Mouse (Mus musculus) R1 (cell line): ENCODE measurements around the gene Vps45.

Experiments
- DNase-seq: peaks from one replicate; pipeline ENCODE4 v3.0.0-alpha.2; 2018; ENCODE audit warnings: low read depth, low spot score

Gene Vps45

DNA sequence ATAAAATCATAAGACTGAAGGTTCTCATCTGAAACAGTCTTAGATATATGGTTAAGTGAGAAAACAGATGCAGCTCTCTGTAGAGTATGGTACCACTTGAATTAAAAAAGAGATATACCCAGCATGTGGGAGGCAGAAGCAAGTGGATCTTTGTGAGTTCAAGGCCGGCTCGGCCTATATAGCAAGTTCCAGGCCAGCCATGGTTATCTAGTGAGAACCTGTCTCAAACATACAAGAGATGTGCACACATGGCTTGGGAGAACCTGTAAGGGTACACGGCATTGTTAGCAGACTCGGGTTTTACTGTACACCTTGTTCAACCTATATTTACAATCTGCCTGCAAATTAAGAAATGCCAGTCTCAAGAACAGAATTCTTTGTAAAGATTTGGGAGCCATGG, 19.4 kb downstream of the Vps45 start:
- no peak for DNase-seq

DNA sequence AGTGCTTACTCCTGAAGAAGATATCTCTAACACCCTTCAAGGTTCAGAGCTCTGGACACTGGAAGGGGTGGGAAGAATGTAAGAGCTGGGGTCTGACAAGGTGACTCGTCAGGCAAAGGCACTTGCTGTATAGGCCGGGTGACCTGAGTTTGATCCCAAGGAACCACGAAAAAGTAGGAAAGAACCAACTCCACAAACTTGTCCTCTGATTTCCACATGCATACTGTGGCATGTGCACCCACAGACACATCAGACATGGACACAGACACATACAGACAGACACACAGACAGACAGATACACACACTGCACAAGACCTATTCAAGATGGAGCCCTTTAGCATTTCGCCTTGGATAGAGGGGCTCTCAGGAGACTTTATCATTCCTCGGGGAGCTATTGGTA, 20.1 kb downstream of the Vps45 start:
- no peak for DNase-seq

DNA sequence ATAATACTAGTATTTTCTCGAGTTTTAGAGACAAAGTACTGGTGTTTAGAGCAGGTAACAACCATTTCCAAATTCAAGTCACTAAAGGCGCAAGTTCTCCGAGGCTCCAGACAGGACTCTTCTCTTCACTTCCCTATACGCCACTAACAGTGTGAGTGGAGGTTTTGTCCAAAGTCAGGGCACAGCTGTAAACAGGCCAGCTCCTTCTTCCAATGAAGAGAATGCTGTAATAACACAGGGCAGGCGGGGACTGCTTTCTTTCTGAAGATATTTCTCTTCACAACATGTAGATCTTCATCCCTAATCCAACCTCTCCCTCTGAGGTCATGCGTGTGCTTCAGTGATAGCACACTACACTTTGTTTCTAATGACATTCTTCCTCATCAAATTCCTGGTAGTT, 21.5 kb downstream of the Vps45 start:
- no peak for DNase-seq

DNA sequence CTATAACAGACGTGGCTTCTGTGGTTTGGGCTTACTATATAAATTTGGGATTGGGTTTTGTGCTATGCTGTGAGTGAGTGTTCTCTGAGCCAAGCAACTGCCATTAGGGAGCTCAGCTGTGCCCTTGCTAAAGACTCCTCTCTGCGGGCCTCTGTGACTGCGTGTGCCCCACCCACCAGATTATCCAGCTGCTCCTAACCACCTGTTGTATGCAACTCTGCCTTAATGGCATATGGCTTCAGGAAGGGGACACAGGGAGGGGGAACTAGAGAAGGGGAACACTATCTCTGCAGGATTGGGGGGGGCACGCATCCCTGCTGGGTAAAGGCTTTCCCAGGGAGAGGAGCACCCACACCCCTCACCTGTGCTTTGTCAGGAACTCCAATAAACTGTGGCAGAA, 25.2 kb downstream of the Vps45 start:
- no peak for DNase-seq

DNA sequence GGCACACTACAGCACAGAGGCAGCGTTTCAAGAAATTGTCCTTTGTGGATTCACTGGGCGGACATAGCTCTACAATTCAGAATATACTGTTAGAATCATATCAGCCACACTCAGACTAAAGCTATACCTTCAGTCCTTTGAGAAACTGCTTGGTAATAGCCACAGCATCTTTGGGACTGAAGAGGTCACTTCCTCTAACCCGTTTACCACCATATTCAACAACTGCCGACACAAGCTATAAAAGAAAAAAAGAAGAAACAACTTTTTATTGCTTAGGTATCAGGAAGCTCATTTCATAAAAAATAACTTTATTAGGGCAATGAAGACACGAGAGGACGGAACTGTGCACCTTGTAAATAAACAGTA, 25.6 kb downstream of the Vps45 start:
- DNase-seq: no peak

DNA sequence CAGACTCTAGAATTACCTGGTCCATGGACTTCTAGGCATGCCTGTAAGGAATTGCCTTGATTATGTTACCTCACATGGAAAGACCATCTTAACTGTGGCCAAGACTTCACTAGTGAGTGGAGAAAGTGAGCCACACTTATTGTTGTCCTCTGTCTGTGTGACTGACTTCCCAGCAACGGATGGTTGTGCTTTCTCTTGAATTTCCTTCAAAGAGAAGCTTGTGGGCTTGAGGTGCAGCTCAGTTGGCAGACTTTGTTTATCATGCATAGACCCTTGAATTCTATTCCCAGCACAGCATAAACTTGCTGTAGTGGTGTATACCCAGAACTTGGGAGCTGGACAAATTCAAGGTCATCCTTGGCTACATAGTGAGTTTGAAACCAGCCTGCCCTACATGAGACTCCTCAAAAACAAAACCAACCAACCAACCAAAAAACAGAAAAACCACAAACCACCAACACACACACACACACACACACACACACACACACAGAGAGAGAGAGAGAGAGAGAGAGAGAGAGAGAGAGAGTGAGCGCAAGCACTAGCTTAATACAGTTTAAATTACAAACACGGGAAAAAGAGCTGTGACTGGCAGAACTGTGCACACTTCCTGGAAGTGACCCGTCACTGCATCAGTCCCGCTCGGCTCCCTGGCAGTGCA, 26.1 kb downstream of the Vps45 start:
- no peak for DNase-seq

DNA sequence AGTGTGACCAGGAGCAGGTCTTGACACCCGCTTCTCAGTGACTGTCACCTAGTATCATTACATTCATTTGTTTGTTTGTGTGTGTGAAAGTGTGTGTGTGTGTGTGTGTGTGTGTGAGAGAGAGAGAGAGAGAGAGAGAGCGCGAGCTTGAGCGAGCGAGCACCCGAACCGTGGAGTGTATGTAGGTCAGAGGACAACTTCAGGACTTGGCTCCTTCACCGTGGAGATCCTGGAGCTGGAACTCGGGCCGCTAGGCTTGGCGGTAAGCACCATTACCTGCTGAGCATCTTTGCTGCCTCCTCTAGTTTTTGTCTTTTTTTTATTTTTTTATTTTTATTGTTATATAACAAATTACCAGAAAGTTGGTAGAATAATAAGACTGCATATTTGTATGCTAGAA, 28.5 kb downstream of the Vps45 start:
- DNase-seq: no peak

DNA sequence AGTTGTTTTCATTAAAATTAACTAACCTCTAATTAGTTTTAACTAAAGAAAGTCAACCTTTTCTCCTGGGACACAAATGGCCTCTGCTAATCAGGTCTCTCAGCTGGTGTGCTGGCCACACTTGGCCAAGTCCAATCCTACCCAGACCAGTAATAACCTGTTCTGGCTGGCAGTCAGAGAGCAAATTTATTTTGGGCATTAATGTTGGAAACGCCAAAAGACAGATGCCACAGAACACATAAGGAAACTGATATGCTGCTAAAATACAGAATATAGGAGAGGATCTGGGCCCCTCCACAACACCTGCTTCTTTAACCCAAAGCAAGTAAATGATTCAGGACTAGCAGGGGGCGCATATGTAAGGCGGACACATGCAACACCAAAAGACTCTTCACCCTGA, 28.9 kb downstream of the Vps45 start:
- no peak for DNase-seq

DNA sequence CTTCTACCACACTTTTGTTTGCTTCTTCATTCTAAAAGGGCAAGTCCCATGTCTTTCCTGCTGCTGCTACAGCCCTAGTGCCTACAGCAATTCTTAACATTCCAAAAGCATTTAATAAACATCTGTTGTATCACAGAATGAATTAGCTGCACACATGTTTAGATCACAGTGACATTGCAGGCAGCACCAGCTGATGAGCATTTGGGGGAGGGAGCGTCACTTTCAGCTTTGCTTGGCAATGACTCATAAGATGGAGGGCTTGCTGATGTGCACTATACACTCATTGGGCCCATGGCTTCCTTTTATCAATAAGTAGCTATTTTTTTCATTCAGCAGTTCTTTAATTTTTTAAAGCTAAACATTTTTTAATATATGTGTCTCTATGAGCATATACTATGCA, 30.4 kb downstream of the Vps45 start:
- no peak for DNase-seq

DNA sequence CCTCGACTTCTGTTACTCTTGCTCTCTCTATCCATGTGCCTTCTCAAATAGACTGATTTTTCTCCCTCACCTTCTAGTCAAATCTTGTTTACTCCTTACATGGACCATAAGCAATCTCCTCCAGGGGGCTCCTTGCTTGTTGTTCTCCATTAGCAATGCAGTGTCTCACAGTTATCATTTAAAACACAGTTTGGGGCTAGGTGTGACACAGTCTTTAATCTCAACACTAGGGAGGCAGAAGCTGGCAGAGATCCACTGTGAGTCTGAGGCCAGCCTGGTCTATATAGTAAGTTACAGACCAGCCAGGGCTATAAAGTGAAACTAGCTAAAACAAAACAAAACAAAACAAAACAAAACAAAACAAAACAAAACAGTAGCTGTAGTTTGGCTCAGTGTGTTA, 31.1 kb downstream of the Vps45 start:
- no peak for DNase-seq

DNA sequence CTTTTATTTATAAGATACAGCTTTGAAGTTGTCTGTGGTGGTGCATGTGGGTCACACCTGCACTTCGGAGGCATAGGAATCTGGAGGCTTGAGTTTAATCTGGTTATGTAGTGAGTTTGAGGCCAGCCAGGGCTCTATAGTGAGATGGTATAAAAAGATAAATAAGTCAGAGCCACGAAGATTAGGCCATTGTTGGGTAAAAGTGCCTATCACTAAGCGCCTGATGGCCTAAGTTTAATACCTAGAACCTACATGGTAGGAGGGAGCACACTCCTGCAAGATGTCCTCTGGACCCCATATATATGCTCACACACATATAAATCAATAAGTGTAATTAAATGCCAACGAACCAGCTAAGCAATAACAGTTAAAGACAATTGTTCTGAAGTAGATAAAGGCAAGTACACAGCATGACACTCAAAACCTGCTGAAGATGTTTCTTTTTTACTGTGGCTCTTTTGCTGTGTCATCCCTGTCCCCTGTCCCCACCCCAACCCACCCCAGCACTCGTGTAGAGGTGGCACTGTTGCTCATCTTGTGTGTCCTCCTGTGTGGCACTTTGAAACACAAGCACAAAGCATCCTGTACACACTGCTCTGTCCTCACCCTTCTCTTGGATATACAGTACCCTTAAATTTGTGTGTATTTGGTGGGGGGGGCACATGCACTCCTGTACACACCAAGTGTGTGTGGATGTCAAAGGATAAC, 36.7 kb downstream of the Vps45 start:
- DNase-seq: no peak

DNA sequence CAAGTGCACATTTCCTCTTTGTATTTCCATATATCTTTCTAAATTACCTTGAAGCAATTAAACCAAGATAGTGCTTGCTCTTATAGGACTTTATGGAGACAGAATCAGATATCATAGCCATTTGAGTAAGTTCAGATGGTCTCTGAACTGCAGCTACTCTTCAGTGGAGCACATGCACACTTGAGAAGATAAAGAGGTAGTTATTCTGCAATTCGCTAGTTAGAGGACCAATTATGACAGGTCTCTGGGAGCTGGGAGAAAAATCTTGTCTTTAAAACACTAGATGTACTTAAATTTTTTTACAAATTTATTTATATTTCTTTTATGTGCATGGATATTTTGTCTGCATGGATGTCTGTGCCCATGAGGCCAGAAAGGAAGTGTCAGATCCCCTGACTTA, 37.5 kb downstream of the Vps45 start:
- no peak for DNase-seq

DNA sequence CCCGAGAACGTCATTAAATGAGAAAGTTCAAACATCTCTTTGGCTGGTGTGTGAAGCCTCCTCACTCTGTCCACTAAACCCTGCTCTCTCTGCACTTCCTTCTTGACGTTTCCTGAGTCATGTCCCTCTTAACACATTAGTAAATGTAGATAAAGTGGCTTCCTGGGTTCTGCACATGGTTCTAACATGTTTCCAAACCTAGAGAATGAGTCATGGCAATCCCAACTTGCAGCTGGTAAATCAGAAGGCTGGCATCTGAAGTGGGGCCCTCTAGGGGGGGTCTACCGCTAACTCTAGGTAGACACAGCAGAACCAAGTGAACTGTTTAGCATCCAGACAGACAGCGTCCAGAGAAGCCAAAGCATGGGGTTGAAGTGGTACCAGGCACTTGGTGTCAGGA, 40.8 kb downstream of the Vps45 start:
- DNase-seq: no peak

DNA sequence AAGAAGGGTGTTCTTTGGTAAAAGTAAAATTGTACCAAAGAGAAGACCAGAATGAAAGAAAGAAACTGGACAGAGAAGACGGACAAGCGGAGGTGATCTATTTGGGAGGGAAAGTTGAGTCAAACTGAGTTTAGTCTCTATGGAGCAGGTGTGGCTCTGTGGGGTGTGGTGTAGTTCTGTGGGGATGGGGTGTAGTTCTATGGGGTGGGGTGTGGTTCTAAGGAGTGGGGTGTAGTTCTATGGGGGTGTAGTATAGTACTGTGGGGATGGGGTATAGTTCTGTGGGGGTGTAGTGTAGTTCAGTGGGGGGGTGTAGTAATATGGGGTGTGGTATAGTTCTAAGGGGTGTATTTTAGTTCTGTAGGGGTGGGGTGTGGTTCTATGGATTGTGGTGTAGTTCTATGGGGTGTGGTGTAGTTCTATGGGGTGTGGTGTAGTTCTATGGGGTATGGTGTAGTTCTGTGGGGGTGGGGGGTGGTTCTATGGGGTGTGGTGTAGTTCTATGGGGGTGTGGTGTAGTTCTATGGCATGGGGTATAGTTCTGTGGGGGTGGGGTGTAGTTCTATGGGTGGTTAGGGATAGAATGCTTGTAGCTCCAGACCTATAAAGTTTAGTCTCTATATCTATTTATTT, 41.9 kb downstream of the Vps45 start:
- no peak for DNase-seq

DNA sequence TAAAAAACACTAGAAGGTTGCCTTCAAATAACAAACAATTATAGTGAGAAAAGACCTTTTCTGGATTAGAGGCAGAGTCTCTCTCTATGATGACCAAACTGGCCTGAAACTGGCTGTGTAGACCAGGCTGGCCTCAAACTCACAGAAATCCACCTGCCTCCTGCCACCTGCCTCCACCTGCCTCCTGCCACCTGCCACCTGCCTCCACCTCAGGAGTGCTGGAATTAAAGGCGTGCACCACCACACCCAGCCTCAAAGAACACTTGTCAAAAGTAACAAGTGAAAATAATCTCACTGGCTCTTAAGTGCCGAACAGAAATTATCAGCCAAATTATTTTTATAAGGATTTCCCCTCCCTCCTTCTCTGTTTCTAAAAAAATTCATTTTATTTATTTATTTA, 42.6 kb downstream of the Vps45 start:
- no peak for DNase-seq

DNA sequence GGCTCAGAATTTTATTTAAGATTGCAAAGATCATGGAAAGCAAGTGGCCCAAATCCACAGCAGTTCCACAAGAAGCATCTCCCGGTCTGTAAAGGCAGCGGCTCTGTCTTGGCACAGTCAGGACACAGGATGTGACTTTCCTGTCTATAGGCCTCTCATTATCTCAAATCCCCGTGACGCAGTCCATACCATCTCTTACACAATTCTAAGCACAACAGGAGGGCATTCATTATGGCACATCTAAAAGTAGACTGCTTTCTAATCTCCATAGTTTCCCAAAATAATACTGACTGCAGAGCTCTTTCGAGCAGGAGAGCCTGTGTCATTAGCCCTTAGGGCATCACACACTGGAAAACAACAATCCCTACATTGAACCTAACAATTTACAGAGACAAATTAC, 45.5 kb downstream of the Vps45 start:
- no peak for DNase-seq

DNA sequence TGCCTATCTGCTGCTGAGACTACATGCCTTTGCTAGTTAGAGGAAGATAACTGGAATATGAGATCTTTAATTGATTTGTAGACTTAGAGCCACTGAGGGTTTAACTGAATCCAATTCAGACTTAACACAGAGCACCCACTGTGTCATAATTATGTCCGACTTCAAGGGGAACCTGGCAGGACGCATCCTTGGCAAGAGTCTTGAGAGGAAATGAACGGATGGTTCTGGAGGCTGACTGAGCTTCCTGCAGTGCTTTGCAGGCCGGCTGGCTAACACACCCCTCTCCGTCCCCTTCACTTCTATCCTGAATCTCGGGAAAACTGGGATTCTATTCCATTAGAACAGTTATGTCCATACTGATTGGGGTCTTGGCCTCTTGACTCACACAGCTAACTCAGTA, 49.8 kb downstream of the Vps45 start:
- DNase-seq: no peak

DNA sequence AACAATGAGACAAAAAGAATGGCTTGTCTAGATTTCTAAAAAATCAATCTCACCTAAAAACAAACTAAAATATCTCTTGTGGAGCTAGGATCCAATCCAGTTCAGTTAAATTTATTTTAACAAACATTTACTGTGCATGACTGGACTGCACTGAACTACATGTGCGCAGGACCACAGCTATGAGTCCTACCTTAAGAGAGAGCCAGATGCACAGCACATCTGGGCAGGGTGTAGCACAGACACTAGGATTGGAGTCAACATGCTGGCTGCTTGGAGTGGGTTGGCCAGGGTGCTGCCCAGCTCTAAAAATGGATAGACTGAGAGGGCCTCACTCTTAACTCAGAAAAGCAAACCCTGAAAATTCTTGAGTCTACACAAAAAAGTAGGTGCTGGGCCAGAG, 56.7 kb downstream of the Vps45 start:
- no peak for DNase-seq

DNA sequence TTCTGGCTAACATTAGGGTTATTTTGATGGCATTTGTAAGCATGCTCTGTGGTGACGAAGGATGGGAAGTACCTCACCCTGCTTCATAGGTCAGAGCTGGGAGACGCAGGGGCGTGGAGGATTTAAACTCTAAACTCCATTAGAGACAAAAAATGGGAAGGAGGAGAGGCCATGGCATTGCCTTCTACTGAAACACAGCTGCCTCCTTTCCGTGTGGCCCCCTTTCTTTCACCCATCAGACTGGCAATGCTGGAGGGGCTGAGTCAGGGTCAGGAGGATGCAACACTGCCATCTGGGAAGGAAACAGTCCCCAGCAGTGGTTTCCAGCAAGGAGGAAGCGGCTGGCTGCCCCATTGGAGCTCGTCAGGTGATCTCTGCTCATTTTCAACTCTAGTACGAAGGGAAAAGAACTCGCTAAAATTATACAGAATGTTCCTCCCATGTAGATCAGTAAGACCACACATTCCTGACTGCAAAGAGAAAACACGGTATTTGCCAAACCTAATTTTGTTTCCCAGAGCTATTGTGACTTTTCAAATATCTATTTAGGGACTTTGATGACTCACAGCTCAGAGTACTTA, 57.3 kb downstream of the Vps45 start:
- DNase-seq: no peak

DNA sequence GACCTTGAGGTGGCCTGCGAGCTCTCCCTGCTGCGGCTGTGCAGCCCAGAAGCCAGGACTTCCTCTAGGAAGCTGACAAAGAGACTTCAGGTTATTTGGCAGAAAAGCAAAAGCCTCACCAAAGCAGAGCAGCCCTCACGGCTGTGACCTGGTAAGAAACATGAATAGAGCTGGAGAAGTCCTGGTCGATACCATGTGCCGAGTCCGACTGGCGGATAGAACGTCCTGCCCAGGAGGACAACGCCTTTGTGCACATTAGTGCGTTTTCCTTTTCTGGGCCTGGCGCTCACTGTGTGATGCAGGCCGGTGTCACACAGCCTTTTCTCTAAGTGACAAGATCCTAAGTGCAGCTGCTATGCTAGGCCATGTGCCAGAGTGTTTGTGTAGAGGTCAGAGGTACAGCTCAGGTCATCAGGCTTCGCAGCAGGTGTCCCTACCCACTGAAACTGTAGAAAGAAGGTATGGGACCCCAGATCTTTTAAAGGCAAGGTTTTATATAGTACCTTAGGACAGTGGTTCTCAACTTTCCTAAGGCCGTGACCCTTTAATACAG, 58.1 kb downstream of the Vps45 start:
- DNase-seq: no peak

DNA sequence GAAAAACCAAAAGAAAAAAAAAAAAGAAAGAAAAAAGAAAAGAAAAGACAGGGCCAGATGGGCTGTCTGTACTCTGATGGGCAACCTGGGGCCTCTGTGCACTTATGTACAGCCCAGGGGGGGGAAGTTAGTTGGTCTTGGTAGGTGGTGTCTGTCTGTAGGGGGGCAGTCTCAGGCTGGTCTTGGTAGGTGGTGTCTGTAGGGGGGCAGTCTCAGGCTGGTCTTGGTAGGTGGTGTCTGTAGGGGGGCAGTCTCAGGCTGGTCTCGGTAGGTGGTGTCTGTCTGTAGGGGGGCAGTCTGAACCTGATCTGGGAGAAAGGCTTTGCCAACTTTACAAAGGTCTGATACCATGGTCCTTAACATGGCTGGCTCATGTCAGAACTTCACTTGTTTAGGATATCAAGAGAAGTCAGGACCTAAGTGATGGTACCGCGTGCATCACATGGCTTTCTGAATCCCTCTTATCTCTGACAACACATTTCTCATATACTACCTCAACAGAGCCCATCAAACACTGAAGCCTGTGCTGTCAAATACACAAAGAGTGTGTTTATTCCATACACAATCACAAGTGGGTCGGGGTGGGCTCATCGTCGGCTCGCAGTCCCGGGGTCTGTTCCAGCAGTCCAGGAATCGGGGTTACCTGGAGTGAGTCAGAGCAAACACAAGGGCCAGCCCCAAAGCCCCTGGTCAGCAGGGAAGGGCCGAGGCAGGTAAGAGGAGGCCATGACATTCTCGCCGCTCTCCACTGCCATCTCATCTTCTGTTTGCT, 58.8 kb downstream of the Vps45 start:
- DNase-seq: no peak

DNA sequence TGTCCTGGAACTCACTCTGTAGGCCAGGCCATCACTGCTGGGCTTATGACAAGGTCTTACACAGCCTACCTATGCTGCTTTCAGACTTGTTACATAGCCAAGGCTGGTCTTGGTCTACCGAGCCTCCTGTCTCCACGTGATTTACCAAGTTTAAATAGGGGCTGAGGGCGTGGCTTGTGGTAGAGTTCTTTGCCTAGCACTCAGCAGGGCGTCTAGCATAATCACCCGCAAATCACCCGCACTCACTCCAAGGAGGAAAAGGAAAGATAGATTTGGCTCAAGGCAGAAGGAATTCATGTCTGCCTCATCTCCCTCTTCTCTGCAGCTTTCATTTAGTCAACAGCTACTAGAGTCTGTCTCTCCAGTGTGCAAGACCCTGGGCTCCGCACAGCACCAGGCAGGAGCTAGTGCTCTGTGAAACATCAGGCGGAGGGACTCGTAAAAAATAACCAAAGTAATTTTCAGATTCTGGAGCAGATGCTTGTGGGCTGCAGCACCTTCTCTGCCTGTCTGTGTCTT, 61.0 kb downstream of the Vps45 start:
- DNase-seq: peak; percentile 68
